Mouse (Mus musculus) hindbrain, embryonic 15.5 days (tissue): ENCODE results near the gene Tradd. TPM values are rescaled to one million over a fixed set of nuclear protein-coding genes. Genes with fewer than 3 reads are reported as not detected.
"Not testable (repeated sequence)": the region's sequence is repeated elsewhere in the genome, so short reads cannot be mapped to it uniquely, and the experiment has no call there.

Experiments used
- ATAC-seq: fragments of 200-750 bp; cut with Nextera tagmentation; 2 replicates; pipeline ENCODE4 v1.8.0; 2017; ENCODE audit warnings: low read depth, moderate number of reproducible peaks, moderate TSS enrichment; ENCODE audit not compliant: low FRiP score
- H3K27ac ChIP-seq: fragments of 300-500 bp; sonication (generic); replicated peaks from 2 replicates; pipeline ENCODE4 v1.5.1; 2015; ENCODE audit warnings: mild to moderate bottlenecking, inconsistent platforms
- H3K27me3 ChIP-seq: fragments of 300-500 bp; sonication (generic); 2 replicates; pipeline ENCODE4 v1.6.1; 2015; ENCODE audit warnings: control low read depth, inconsistent platforms
- H3K36me3 ChIP-seq: fragments of 300-500 bp; sonication (generic); 2 replicates; pipeline ENCODE4 v1.6.1; 2015; ENCODE audit warnings: control low read depth, inconsistent platforms
- H3K4me1 ChIP-seq: fragments of 300-500 bp; sonication (generic); replicated peaks from 2 replicates; pipeline ENCODE4 v1.6.1; 2015; ENCODE audit warnings: control low read depth, inconsistent platforms
- H3K4me2 ChIP-seq: fragments of 300-500 bp; sonication (generic); 2 replicates; pipeline ENCODE4 v1.6.1; 2015; ENCODE audit warnings: moderate library complexity, mild to moderate bottlenecking, inconsistent platforms
- H3K4me3 ChIP-seq: fragments of 300-500 bp; sonication (generic); 2 replicates; pipeline ENCODE4 v1.5.1; 2015; ENCODE audit warnings: mild to moderate bottlenecking, inconsistent platforms
- H3K9ac ChIP-seq: fragments of 300-500 bp; sonication (generic); 2 replicates; pipeline ENCODE4 v1.6.1; 2015; ENCODE audit warnings: inconsistent platforms
- H3K9me3 ChIP-seq: fragments of 300-500 bp; sonication (generic); 2 replicates; pipeline ENCODE4 v1.6.1; 2016; ENCODE audit warnings: control low read depth, inconsistent platforms
- WGBS: fragments of 180-500 bp; shearing (Covaris S2); methylation state at CpG from one replicate; pipeline ENCODE4 v1.1.7; 2015; 5-methylcytosine and 5-hydroxymethylcytosine counted together
- polyA plus RNA-seq: library from polyadenylated mRNA; unstranded; fragments of >200 nt; fragmentation: Nextera tagmentation; extraction: Ambion mirVana; gene quantifications from 2 replicates; pipeline ENCODE4 v1.2.1, GENCODE M21; 2015

Gene Tradd
- polyA plus RNA-seq, 1 experiment from 2014 or later = 19.3 TPM

DNA sequence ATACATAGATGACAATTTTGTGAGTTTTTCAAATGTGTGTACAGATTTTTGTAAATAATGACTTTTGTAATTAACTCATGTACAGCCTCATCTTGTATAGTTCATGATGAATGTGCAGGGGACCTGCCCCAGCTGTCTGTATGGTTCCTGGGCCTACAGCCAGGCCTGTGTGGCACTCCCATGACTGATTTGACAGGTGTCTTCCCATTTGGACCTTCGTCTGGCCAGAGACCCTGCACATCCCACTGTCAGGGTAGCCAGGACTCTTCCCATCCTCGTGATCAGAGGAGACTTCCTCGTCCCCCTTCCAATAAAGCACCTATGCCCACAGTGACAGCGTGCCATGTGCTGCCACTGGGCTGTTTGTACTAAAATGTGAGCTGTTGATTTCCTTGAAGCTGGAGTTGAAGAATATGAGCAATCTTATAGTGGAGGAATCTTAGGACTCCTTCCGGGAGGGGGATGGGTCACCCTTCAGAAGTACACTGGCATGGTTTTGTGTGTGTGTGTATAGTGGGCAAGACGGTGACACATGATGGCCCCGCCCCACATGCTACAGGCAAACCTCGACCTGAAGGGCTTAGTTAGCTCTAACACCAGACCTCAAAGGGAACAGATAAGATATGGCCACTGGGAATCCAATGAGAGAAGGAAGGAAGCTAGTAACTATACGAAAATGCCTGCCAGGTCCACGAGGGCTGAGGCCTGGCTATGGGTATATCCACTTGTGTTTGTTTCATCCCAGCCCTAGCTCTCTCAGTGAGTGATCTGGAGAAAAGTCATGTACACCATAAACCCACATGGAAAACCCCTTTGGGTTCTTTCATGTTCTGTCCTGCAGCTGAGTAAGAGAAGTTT lies 11.5 kb downstream of the Tradd start:
- Histone ChIP-seq H3K27me3 (peaks cover 27% of the 10 kb centered on the region), H3K4me1 (peaks cover 19% of the 10 kb centered on the region), H3K9me3 (no peaks in the 10 kb centered on the region), H3K9ac (0 out of 2 replicates have a peak overlapping the region, but pooled peaks have one; percentile 8), H3K27ac (no peak overlapping the region), H3K4me3 (no peak overlapping the region), H3K4me2 (no peak overlapping the region), H3K36me3 (peaks cover 27% of the 10 kb centered on the region)
- no peak for ATAC-seq
- 91% methylated on average over 10 of the region's 10 CpGs for WGBS

- Histone ChIP-seq H3K9me3 (no peaks in the 10 kb centered on the region), H3K4me1 (peaks cover 19% of the 10 kb centered on the region), H3K4me2 (no peak overlapping the region), H3K4me3 (no peak overlapping the region), H3K27ac (no peak overlapping the region), H3K9ac (no peak overlapping the region), H3K27me3 (peaks cover 19% of the 10 kb centered on the region), H3K36me3 (peaks cover 33% of the 10 kb centered on the region)
- WGBS = 90% methylated on average over 6 of the region's 6 CpGs
- no peak for ATAC-seq
Observed at GRCm38 (mm10) chr8:105251954-105252353, 12.5 kb downstream of the Tradd start.

DNA sequence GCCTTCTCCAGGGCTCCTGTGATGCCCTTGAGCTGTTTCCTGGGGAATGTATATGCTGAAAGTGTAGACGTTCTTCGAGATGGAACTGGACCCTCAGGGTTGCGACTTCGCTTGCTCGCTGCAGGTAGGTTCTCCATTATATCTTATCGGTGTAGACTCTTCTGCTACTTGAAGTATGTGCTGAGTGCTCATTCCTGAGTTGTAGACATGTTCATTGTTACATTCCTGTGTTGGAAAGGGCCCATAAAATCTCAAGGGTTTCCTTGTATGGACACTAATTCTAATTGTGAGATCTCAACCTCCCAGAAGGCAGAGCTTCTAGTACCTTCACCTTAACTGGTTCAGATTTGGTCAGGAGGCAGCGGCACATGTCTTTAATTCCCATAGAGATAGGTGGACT lies 23.4 kb downstream of the Tradd start:
- ATAC-seq = no peak
- WGBS = 96% methylated on average over 7 of the region's 7 CpGs

DNA sequence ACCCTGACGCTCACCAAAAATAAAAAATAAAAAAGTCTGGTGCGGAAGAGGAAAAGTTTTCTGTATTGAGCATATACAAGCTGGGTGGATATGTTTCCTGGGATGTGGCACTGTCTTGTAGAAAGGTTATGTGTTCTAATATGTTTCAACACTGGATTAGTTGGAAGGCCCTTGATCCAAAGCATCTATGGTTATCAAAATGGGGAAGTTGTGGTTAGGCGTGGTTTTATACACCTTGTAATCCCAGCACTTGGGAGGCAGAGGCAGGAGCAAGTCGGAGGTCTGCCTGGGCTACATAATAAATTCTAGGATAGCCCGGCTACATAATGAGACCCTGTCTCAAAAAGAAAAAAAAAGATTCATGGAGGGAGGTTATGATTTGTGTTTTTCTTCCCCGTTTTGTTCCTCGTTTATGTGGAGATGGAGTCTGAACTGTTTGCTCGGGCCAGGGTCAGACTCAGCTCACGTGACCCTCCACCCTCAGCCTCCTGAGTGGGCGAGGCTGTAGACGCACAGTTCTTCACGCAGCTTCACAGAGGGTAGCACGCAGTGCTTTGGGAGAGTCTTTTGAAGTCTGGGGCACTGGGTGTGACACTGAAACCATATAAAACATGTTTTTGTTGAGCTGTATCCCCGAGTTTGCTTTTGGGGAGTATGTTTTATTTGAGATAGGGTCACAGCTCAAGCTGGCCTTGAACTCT lies 26.8 kb downstream of the Tradd start:
- no peaks in the 10 kb centered on the region for H3K4me1 ChIP-seq
- no peak overlapping the region for H3K27ac ChIP-seq
- H3K27me3 ChIP-seq = no peaks in the 10 kb centered on the region
- H3K4me3 ChIP-seq = no peak overlapping the region
- WGBS = 91% methylated on average over 14 of the region's 14 CpGs
- no peak for ATAC-seq
- H3K9ac ChIP-seq = no peak overlapping the region
- H3K4me2 ChIP-seq = no peak overlapping the region
- peaks cover 41% of the 10 kb centered on the region for H3K36me3 ChIP-seq
- no peaks in the 10 kb centered on the region for H3K9me3 ChIP-seq

More for the DNA sequence above, 23.4 kb downstream of the Tradd start:
- H3K27ac ChIP-seq = no peak overlapping the region
- H3K9ac ChIP-seq = no peak overlapping the region
- no peaks in the 10 kb centered on the region for H3K27me3 ChIP-seq
- no peaks in the 10 kb centered on the region for H3K4me1 ChIP-seq
- no peak overlapping the region for H3K4me3 ChIP-seq
- H3K36me3 ChIP-seq = peaks cover 38% of the 10 kb centered on the region
- H3K4me2 ChIP-seq = no peak overlapping the region
- H3K9me3 ChIP-seq = no peaks in the 10 kb centered on the region

GRCm38 (mm10) chr8:105235206-105235605 lies 29.2 kb downstream of the Tradd start:
- Histone ChIP-seq H3K9ac (no peak overlapping the region), H3K27me3 (no peaks in the 10 kb centered on the region), H3K4me3 (no peak overlapping the region), H3K4me1 (no peaks in the 10 kb centered on the region), H3K27ac (no peak overlapping the region), H3K9me3 (no peaks in the 10 kb centered on the region), H3K36me3 (peaks cover 22% of the 10 kb centered on the region), H3K4me2 (no peak overlapping the region)
- 93% methylated on average over 1 of the region's 1 CpGs for WGBS
- ATAC-seq = no peak

GRCm38 (mm10) chr8:105233126-105233935 lies 31.1 kb downstream of the Tradd start:
- 79% methylated on average over 1 of the region's 1 CpGs for WGBS

GRCm38 (mm10) chr8:105232321-105232693 lies 32.1 kb downstream of the Tradd start:
- H3K9me3 ChIP-seq, ATAC-seq, H3K4me2 ChIP-seq, H3K4me3 ChIP-seq, H3K4me1 ChIP-seq, H3K36me3 ChIP-seq, H3K27me3 ChIP-seq, H3K27ac ChIP-seq, H3K9ac ChIP-seq: not testable (repeated sequence)
- WGBS = 95% methylated on average over 4 of the region's 4 CpGs

More at GRCm38 (mm10) chr8:105233126-105233935, 31.1 kb downstream of the Tradd start:
- no peaks in the 10 kb centered on the region for H3K9me3 ChIP-seq
- H3K4me3 ChIP-seq = no peak overlapping the region
- H3K4me2 ChIP-seq = no peak overlapping the region
- H3K4me1 ChIP-seq = no peaks in the 10 kb centered on the region
- H3K36me3 ChIP-seq = peaks cover 6% of the 10 kb centered on the region
- no peak for ATAC-seq
- no peak overlapping the region for H3K9ac ChIP-seq
- no peaks in the 10 kb centered on the region for H3K27me3 ChIP-seq
- no peak overlapping the region for H3K27ac ChIP-seq

- H3K27me3 ChIP-seq = no peaks in the 10 kb centered on the region
- no peak overlapping the region for H3K4me2 ChIP-seq
- peaks cover 3% of the 10 kb centered on the region; the same call in 1 of the 2 replicates for H3K4me1 ChIP-seq
- ATAC-seq = no peak
- 89% methylated on average over 12 of the region's 12 CpGs for WGBS
- peaks cover 6% of the 10 kb centered on the region for H3K36me3 ChIP-seq
- no peaks in the 10 kb centered on the region for H3K9me3 ChIP-seq
- H3K9ac ChIP-seq = no peak overlapping the region
- H3K27ac ChIP-seq = no peak overlapping the region
- H3K4me3 ChIP-seq = no peak overlapping the region
Observed at GRCm38 (mm10) chr8:105231503-105232320, 32.7 kb downstream of the Tradd start.

- H3K4me1 ChIP-seq = peaks cover 24% of the 10 kb centered on the region
- peak overlapping the region; percentile 91 for H3K9ac ChIP-seq
- H3K27me3 ChIP-seq = no peaks in the 10 kb centered on the region
- no peaks in the 10 kb centered on the region for H3K9me3 ChIP-seq
- H3K27ac ChIP-seq = no peak overlapping the region
- H3K36me3 ChIP-seq = no peaks in the 10 kb centered on the region
- WGBS = 43% methylated on average over 6 of the region's 6 CpGs
- H3K4me3 ChIP-seq = peak overlapping the region; percentile 91
- no peak for ATAC-seq
- peak overlapping the region; percentile 92 for H3K4me2 ChIP-seq
Observed at GRCm38 (mm10) chr8:105225917-105226316, 38.5 kb downstream of the Tradd start.

DNA sequence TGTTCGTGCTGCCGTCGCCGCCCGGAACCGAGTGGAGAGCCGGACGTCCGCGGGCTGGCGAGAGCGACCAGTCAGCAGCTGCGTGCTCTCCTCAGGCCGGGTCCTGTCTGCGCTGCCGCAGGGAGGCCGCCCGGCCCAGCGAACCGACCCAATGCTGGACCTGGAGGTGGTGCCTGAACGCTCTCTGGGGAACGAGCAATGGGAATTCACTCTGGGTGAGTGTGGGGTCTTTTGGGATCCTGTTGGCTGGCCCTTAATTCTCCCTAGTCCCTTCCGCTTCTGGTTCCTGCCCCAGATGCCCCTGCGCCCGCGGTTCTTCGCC lies 39.2 kb downstream of the Tradd start:
- Histone ChIP-seq H3K27me3 (no peaks in the 10 kb centered on the region), H3K4me1 (peaks cover 24% of the 10 kb centered on the region), H3K4me2 (peak overlapping the region; percentile 92), H3K9ac (peak overlapping the region; percentile 91), H3K27ac (peak overlapping the region; percentile 86), H3K4me3 (peak overlapping the region; percentile 91), H3K36me3 (no peaks in the 10 kb centered on the region), H3K9me3 (no peaks in the 10 kb centered on the region)
- ATAC-seq = no peak; the same call in 1 of the 2 replicates
- WGBS = 0% methylated on average over 27 of the region's 27 CpGs
